Mouse (Mus musculus): ENCODE measurements around the gene Skap1.
A peak's percentile ranks its signal among the peaks of the same experiment; 100 is the strongest.

Skap1 gene

GRCm38 (mm10) chr11:96576491-96577427 lies 112.4 kb downstream of the Skap1 start:
- DNase-seq, result no peak

DNA sequence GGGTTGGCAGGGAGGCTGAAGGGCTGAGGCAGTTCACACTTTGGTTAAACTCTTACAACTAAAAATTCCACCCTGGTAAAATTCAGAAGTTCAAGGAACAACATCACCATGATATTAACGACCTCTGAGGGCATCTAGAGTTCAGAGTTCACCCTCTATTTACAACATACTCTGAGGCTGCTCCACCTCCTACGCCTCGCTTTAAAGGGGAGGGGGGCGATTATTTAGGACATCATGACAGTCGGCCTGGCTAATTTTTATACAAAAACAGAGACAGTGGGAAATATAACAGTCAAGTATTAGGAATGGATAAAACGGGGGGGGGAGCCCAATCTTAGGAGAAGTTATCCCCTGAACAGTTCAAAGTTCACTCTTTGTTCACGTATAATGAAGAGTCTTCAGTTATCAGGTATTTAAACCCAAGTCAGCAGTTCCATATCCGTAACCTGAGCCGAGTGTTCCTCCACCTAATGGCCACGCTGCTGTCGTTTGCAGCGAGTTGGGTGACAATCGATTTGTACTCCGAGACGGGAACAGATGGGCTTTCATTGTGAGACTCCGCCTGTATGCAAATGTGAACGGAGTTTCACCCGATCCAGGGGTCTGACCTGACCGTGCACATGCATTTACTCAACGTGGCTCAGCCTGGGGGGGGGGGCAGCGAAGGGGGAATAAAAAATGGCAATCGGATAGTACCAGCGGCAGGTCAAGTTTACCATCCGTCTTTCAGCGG lies 114.3 kb downstream of the Skap1 start:
- no peak for DNase-seq

- DNase-seq, result peak; percentile 7
Observed at GRCm38 (mm10) chr11:96581604-96582384, 117.4 kb downstream of the Skap1 start.

GRCm38 (mm10) chr11:96582595-96582994 lies 118.2 kb downstream of the Skap1 start:
- no peak for DNase-seq

GRCm38 (mm10) chr11:96589828-96590227 lies 125.4 kb downstream of the Skap1 start:
- DNase-seq, result no peak

DNA sequence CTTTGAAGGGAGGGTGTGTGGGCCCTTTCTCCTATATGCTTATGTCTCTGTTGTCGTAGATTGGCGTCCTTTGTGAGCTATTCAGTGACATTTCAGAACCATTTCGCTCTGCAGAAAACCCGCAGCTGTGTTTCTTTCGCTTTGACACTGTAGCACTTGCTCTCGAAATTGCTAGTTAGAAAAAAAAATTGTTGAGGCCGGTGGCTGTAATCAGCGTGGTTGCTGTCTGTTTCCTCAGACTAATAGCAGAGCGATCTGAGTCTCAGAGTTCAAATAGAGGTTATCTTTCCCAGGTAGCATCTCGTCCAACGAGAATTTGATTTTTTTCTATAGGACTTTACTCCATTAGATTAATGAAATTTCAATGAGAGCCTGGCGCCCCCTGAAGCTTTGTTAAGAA lies 131.5 kb downstream of the Skap1 start:
- DNase-seq, result no peak

DNA sequence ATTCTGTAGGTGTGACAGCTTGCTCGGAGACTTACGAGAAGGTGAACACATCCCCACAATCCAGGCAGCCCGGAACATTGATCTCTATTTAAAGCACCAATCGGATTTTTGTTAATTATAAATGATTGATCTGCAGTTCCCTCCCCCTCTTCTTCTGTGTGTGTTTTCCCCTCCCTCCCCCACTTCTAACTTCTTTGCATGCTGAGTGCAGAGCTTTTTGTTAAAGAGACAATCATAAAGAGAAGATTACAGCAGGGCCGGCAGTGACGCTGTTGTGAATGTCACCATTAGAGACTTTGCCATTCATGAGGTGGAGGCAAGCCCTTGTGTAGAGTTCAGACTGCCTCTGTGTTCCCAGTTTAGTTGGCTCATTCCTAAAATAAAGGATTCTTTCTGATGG lies 131.9 kb downstream of the Skap1 start:
- no peak for DNase-seq

DNA sequence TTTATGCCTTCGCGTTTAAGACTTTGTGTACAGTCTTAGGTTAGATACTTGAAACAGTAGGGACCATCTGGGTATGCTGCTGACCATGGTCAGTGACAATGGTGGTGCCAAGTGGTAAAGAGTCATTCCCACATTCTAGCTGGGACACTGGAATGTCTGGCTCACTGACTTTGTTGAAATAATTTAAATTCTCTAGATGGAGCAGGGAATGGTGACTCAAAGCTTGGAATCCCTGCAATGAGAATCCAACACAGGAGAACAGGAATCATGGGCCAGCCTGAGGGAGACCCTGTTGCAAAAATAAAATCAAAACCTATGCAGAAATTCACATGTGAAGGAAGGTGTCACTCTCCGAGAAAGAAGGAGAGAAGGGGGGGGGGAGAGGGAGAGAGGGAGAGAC lies 138.4 kb downstream of the Skap1 start:
- no peak for DNase-seq

- DNase-seq, result no peak
Observed at GRCm38 (mm10) chr11:96604306-96604705, 139.9 kb downstream of the Skap1 start.

- no peak for DNase-seq
Observed at GRCm38 (mm10) chr11:96604751-96605450, 140.5 kb downstream of the Skap1 start.

DNA sequence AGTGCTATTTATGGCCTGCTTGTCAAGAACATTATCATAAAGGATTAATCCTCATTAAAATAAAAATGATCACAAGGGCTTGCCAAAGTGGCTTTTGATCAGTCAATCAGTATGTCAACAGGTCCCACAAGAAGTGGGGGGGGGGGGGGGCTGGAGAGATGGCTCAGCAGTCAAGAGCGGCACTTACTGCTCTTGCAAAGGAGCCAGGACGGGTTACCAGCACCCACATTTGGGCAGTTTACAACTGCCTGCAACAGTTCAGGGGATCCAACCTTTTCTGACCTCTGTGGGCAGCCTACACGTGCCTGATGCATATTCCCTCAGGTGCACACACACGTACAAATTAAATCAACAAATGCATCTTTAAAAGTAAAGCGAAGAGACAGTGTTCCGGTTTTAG lies 141.1 kb downstream of the Skap1 start:
- no peak for DNase-seq

DNA sequence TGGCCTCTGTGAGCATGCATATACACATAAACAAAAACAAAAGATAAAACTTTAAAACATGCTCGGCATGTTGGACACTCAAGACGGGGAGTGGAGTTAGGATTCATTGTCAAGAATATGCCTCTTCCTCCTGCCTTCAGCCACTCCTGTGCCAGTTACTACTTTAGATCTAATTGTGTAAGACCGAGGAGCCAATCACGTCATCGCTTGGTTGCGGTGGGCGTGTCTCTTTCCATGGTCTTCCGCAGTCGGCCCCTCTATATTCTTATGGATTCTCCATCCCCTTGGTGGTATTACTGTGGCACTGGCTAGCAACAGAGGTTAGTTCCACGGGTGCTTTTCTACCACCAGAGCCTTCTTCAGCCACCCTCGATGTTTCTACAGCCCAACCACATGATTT lies 148.2 kb downstream of the Skap1 start:
- no peak for DNase-seq

GRCm38 (mm10) chr11:96616792-96617191 lies 152.4 kb downstream of the Skap1 start:
- DNase-seq, result no peak

GRCm38 (mm10) chr11:96618789-96619445 lies 154.5 kb downstream of the Skap1 start:
- DNase-seq, result no peak

GRCm38 (mm10) chr11:96619576-96619975 lies 155.2 kb downstream of the Skap1 start:
- no peak for DNase-seq

GRCm38 (mm10) chr11:96620006-96620405 lies 155.6 kb downstream of the Skap1 start:
- DNase-seq, result no peak

GRCm38 (mm10) chr11:96620660-96621059 lies 156.3 kb downstream of the Skap1 start:
- no peak for DNase-seq

DNA sequence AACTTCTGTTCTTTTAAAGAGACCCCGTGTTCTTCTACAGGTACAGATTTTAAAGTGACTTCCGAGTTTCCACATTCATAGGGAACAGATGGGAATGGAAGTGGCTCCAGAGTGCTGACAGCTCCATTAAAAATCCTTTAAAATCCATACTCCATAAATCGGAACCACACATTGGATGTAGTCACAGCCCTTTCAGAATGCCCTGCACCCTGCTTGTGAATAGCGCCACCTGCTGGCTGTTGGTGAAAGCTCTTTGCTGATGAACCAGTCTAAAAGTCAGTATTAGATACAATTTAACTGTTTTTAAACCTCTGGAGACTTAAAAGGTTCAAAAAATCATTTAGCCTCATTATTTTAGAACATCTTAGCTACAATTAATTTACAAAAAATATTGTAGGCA lies 156.8 kb downstream of the Skap1 start:
- peak; percentile 86 for DNase-seq

DNA sequence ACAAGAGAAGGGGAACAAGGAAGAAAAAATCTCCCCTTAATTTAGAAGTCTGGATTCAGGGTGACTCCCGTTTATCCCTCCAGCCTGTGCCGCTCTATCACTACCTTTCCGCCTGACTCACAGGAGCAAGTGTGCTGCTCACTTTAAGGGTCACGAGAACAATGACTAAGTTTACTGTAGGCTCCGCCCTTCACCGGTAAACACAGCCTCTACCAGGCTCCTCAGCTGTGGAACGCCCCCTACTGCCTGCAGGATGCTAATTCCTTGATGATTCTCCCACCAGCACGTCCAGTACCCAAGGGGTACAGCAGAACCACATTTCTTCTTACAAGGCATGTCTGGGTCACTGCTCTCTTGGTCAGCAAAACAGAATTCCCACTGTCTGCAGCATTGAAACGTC lies 158.4 kb downstream of the Skap1 start:
- peak; percentile 14 for DNase-seq

DNA sequence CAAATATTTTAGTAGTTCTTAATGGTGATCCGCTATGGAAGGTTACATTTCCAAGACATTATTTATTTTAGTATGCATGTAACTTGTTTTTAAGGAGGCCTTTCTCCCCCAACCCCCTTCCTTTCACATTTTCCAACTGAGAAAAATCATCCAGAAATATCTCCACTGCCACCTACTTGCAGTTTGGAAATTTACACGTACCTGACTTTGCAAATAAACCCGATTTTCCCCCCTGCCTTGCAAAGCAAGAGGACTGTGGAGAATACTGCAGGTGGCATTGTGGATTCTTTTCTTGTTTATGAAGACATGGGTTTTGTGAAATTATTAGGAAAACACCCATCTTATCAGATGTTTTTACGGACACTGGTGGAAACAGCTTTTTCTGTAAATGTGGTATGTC lies 160.0 kb downstream of the Skap1 start:
- DNase-seq, result no peak

GRCm38 (mm10) chr11:96629775-96630174 lies 165.4 kb downstream of the Skap1 start:
- DNase-seq, result peak; percentile 17

DNA sequence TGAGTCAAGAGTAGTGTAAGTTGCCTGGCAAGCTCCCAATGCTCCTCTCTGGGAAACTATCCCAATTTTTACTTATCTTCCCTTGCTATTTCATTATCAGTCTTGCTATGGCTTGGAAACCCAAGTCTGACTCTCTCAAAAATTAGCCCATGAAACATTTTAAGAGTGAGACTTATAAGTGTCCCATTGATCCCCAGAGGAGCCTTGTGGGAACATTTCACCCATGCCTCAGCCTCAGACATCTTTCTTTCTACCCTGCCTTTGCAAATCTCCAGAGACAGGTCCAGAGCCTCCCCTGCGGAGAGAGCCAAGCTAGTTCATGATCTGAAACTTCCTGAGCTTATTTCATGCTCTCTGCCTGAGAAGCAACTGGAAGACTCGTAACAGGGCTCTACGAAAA lies 167.1 kb downstream of the Skap1 start:
- no peak for DNase-seq

Data from right cerebral cortex, postnatal 4 days (tissue).